Mouse (Mus musculus) olfactory bulb, adult 2 months (tissue): ENCODE results near the gene Kin.

ENCODE experiments used
- CTCF ChIP-seq: fragments of 200-500 bp; IDR thresholded peaks from 2 replicates; pipeline ENCODE4 v1.5.1; 2012; ENCODE audit warnings: low read depth, mild to moderate bottlenecking, low read length, moderate library complexity; ENCODE audit not compliant: insufficient read depth
- POLR2A ChIP-seq: fragments of 200-500 bp; IDR thresholded peaks from 2 replicates; pipeline ENCODE4 v1.6.1; 2012; ENCODE audit warnings: mild to moderate bottlenecking, low read depth, low read length, moderate library complexity; ENCODE audit not compliant: insufficient read depth

DNA sequence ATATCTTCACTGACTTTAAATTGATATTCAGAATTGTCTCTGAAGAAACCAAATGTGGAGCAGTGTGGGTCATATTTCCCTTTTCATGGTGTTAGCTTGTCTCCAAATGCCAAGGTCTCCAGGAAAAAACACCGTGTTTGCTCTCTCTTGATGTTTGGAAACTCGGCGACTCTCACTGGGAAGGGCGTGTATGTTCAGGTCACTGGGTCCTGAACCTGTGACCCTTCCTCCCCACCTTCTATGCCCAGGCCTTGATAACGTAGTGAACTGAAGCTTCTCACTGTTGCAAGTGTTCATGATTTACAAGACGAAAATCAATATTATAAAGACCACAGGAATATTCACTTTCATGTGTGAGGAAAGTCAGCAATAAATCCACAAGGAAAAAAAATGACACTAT lies 53.5 kb downstream of the Kin start:
- TF ChIP-seq CTCF: no peak
- TF ChIP-seq POLR2A: no peak
